Mouse (Mus musculus): ENCODE measurements around the gene Gsta3.

GRCm38 (mm10) chr1:21255625-21256345 lies 15.4 kb downstream of the Gsta3 start:
- TF ChIP-seq HCFC1 (IDR thresholded peaks at IDR 0.05; ENCODE audit: borderline replicate concordance, insufficient read depth, low read length) (no peak), ZNF384 (IDR thresholded peaks at IDR 0.05; ENCODE audit: low read depth, low read length) (no peak), ZC3H11A (IDR thresholded peaks at IDR 0.05; ENCODE audit: borderline replicate concordance, low read depth, low read length) (no peak), MAFK (IDR thresholded peaks at IDR 0.05; ENCODE audit: insufficient read depth, low read depth, low read length) (no peak), CHD2 (IDR thresholded peaks at IDR 0.05; ENCODE audit: low read depth, low read length) (no peak)

All from ES-E14 (cell line).